Mouse (Mus musculus) thymus, postnatal 4 days (tissue): ENCODE measurements around the gene B3gnt2.

Experiments used
- DNase-seq: peaks from one replicate; pipeline ENCODE4 v3.0.0; 2021

The B3gnt2 gene

DNA sequence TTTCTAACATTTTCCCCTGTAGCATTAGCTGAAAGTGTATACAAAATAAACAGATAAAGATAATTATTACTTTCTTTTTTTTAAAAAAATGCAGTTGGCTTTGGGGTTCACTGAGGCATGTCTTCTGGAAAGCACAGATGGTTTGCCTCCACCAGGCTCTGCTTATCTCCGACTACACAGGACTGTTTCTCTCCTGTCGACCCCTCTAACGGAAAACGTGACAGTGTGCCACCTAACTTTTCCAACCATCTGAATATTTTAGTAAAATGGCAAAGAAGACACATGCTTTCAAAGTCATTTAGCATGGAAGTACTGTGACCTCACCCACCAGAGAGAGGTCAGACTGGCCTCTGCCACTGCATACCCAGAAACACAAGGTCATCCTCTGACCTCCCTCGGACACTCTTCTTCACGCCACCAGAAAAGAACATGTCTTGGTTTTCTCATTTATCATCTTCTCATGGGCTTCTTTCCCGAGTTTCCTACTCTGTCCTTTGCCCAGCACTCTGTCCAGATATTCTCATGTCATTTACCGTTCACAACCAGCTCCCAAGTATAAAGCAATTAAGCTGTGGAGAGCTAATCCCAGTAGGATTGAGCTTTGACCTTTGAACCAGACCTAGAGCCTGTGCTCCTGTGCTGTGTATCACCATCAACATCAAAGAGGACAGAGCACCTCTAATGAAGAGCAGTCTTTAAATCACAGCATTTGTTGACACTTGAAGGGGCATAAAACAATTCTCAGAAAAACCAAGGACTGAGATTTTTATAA, 13.6 kb downstream of the B3gnt2 start:
- no peak for DNase-seq

DNA sequence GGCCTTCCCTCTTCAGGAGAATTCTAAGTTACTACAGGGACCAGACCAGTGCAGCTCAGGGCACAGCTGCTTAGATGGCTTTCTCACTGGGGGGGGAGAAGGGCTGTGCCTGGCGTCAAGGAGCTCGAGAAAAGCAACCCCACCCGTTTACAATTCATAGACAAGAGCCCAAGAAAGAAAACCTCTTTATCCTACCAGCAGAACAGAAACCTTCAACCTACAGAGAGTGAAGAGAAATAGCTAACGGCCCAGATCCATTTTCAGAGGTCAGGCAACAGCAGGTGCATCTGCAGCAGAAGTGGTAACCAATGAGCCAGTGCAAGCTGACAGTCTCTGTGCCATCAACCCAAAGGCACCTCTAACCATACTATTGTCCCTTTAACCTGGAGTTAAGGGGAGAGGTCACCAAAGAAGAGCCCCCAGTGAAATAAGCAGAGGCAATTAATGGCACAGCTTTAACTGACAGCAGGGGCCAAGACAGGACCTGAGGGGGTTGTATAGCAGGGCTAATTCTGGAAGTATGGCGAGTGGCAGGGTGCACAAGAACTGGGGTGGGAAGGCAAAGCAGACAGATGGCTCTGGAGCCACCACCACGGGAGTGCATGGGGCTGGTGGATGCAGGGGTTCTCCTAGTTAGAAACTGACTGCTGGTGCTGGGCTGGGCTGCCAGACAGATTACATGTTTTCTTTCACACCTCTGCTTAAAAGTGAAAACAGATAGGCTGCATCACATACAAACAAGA, 14.5 kb downstream of the B3gnt2 start:
- DNase-seq: peak; percentile 64

DNA sequence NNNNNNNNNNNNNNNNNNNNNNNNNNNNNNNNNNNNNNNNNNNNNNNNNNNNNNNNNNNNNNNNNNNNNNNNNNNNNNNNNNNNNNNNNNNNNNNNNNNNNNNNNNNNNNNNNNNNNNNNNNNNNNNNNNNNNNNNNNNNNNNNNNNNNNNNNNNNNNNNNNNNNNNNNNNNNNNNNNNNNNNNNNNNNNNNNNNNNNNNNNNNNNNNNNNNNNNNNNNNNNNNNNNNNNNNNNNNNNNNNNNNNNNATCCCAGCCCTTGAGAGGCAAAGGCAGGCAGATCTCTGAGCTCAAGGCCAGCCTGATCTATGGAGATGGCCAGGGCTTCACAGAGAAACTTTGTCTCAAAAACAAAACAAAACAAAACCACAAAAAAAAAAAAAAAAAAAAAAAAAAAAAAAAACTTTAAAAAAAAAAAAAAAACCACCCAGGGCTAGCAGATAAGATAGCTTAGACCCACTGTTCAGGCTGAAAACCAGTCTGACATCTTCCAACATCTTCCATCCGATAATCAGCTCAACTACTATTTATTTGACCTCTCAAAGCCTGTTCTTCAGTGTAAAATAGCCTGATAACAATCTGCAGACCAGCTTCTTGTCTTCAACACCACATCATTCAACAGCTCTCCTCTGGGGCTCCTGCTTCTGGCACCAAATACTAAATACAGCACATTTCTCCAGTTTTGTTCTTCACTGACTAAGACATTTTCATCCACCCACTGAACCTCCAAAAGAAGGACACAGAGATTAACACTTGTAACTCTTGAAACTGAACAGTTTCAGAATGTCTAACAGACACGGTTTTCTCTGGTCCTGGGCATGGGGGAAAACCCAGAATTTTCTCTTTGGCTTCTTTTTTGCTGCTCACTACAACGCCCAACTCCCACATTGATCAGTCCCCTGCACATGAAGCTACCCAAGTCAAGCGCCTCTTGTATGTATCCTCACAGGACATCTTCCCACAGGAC, 15.7 kb downstream of the B3gnt2 start:
- no peak for DNase-seq

DNA sequence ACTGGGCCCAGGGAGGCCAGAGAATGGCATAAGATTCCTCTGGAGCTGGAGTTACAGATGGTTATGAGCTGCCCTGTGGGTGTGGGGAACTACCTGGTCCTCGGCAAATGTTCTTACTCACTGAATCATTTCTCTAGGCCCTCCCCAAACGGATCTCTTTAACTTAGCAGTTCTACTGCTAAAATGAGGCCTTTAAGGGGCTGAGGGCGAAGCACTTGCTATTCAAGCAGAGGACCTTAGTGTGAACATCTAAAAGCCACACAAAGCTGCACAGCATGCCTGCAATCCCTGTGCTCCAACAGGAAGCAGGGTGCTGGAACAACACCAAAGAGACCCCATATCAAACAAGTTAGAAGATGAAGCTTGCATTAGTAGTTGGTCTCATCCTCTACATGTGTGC, 21.3 kb downstream of the B3gnt2 start:
- no peak for DNase-seq

DNA sequence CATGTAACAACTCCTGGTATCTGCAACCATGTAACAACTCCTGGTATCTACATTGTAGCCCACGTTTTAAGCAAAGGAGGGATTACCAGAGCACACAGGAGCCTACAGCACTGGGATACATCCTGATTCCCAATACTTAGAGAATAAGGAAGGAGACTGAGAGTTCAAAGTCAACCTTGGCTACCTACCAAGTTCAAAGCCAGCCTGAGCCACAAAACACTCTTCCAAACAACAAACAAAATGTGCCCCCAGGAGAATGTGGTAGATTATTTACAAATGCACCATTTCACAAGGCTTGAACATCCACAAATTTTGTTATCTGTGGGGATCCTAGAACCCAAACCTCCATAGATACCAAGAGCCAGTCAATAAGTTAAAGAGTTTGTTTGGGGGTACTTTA, 22.4 kb downstream of the B3gnt2 start:
- no peak for DNase-seq

DNA sequence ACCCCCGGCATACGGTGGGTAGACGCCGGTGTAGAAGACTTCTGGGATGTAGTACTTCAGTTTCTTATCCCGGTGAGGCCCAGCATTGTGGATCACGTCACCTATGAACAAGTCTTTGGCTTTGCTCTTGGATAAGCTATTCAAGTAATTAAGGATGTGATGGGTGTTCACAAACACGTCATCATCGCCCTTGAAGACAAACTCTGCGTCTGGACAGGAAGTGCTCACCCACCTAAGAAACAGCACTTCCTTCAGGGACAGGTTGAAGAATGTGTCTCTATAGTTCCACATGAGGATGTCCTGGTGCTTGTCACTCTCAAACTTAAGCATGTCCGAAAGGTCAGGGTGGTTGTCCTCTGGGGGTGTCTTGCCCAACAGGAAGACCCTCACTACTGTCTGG, 24.5 kb downstream of the B3gnt2 start:
- DNase-seq: no peak

DNA sequence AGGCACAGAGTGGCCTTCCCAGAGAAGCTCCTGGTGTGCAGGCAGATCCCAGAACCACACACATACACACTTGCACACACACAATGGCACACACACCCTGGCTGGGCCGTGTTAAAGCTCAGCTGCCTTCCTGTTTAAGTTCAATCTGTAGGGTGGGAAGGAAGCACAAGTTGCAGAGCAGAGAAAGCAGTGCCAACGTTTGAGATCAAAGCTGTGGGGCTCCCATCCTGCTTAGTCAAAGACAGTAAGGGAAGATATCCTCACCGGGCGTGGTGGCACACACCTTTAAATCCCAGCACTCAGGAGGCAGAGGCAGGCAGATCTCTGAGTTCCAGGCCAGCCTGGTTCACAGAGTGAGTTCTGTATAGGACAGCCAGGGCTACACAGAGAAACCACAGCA, 28.2 kb downstream of the B3gnt2 start:
- DNase-seq: no peak

DNA sequence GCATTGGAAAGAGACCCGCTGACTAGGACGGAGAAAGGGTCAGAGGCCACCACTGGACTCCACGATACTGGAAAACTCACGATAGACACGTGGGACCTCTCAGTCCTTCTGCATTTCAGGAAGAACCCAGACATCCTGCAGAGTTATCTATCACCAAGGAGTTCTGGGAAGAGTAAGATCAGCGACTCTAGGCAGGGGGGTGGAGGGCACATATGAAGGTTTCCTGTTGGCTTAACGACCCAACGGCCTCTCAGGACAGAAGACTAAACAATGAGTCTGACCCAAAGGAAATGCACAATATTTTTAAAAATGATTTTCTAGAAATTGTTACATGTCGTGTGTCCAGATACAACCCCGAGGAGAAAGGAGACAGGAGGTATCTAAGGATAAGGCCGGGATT, 28.8 kb downstream of the B3gnt2 start:
- no peak for DNase-seq

DNA sequence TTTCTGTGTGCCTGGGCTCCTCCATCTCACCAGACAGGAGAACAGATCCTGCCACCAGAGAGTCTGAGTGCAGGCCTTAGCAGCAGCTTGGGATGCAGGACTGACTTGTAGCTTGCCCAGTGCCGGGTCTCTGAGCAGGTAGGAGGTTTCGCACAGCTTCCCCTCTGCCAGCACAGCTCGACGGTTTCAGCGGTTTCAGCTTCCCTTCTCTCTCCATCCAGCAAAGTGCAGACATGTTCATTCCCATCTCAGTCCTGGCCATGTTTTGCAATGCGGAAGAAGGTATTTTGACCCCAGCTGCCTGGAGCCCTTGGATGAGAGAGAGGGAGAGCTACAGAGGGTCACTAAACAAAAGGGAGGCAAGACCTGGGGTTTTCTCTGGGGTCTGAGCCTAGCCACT, 30.1 kb downstream of the B3gnt2 start:
- DNase-seq: no peak

DNA sequence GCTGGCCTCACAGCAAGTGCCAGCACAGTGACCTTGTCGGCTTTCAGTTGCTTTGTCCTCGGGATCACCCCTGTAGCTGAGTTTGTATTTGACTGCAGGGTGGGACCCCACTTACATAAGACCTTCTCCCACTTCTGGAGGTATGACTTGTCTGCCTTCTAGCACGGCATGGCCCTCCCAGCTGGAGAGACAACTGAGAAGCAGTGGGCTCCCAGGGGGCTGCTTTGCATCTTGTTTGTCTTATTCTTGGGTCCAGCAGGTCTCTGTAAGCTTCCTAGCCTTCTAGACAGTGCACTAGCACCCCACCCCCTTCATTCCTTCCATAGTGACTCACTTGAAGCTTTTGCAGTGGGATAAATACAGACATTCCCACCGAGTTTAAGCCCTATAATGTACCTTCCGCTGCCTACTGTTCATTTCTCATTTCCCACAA, 30.6 kb downstream of the B3gnt2 start:
- DNase-seq: no peak

DNA sequence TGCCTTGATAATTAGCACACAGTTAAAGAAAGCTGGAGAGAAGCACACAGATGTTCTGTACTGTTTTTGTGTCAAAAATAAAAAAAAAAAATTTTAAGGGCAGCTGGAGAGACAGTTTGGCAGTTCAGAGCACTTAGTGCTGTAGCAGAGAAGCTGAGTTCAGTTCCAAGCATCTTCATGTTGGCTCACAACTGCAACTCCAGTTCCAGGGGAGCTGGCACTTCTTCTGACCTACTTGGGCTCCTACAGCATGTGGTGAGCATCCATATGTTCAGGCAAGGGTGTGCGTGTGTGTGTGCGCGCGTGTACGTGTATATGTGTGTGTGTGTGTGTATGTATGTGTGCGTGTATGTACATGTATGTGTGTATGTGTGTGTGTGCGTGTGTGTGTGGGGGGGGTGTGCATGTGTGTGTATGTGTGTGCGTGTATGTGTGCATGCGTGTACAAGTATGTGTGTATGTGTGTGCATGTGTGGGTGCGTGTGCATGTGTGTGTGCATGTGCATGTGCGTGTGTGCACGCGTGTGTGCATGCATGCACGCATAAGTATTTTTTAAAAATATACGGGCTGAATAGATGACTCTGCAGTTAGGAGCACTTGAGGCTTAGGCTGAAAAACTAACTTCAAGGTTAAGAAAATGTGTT, 31.7 kb downstream of the B3gnt2 start:
- DNase-seq: no peak

DNA sequence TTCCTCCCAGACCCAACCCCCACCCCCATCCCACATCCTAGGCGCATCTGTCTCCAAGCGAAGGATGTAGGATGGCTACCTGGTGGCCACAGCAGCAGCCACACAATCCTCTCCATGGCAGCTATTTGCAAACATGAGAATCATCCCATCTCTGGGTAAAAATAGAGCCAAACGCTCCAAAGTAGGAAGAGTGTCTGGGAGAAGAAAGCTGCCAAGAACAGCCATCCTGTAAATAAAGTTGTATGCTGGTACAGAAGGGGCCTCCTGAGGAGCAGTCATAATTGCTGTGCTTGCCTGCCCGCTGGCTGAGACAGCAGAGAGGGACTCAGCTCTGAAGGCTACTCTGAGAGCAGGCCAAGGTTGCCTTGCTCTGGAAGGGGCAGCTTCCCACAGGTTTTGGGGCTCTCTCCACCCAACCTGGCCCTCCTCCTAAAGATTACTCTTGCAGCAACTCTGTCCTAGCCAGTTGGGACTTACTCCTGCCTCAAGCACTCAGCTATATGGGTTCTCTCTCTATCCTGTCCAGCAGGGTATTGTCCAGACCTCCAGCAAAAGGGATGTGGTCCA, 33.2 kb downstream of the B3gnt2 start:
- DNase-seq: no peak

DNA sequence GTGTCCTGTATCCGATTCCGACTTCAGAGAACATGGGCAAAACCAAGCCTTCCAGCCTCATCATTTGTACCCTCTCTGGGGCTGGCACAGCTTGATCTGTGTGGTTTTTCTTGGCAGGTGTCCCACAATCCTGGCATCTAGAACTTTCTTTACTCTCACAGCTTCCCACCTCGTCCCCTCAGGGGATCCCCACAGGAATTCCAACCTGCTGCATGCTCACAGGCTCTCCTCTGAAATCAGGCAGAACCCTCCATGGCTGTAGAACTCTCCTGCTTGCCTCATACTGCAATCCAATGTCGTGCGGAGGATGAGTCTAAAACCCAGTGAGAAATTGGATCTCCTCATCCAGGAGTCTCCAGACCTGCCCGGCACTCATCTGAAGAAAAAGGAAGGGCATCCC, 34.1 kb downstream of the B3gnt2 start:
- DNase-seq: no peak

DNA sequence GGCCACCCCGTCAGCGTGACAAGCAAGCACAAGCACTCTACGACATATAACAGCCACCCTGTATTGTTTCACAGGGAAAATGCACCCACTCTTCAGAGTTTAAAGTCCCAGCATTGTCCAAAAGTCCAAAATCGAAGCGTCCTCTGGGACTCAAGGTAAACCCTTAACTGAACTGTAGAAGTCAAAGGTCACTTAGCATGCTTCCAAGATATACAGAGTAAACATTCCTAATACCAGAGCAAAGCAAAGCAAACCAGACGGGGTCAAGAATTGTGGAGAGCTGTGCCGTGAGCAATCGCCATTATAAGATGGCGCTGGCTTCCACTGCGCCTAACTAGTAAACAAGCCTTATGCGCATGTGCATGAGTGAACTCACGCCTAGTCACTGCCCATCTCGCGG, 34.7 kb downstream of the B3gnt2 start:
- DNase-seq: no peak

DNA sequence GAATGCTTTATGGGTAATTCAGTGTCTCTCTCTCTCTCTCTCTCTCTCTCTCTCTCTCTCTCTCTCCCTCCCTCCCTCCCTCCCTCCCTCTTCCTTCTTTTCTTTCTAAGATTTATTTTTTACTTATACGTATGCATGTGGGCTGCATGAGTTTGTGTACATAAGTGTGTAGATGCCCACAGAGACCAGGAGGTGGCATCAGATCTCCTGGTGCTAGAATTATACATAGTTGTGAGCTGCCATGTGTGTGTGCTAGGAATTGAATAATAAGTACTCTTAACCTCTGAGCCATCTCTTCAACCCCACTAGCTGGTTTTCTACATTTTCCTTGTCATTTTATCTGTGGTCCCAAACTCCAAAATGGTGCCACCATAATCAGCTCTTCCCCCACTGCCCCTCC, 35.2 kb downstream of the B3gnt2 start:
- no peak for DNase-seq

DNA sequence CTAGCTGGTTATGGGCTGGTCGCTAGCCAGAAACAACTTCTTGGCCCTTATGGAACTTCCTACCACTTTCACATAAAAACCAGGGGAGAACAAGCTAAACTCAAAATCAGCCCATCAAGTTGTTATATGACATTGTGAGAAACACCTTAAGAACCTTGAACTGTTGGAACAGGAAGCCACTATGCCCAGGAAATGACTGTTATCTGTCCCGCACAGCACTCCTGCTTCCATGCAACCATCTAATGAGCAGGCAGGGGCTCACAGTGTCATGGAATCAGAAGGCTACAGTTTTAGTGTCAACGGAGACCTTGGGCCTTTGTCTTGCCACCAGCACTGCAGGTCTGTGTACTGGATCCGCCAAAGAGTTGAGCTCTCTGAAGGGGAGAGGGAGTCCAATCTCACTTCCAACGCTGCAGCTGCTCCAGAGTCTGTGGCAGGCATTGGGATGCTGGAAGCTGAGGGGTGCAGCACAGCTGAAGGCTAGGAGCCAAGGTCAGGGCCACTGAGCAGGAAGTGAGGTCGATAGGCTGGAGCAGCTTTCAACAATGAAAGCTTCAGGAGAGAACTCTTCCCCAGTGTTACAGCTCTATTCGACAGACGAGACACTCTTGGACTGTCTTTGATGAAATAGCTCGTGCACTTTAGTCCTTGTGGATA, 36.6 kb downstream of the B3gnt2 start:
- no peak for DNase-seq

DNA sequence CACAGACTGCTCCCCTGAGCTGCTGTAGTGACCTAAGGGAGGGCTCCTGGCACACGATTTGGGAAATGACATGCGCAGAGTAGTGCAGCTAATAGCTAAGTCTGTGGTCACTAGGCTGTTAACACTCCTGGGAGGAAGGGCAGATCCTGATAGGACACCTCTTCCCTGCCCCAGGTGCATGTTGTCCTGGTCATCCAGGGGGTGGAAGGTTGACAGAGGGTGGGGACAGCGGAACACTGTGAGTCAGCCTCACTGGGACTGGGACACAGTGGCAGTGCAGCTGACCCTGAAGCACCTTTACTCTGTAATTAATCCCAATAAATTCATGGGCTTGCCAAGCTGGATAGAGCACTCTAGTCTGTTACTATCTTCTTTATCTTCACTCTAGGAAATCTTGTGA, 39.5 kb downstream of the B3gnt2 start:
- DNase-seq: no peak

DNA sequence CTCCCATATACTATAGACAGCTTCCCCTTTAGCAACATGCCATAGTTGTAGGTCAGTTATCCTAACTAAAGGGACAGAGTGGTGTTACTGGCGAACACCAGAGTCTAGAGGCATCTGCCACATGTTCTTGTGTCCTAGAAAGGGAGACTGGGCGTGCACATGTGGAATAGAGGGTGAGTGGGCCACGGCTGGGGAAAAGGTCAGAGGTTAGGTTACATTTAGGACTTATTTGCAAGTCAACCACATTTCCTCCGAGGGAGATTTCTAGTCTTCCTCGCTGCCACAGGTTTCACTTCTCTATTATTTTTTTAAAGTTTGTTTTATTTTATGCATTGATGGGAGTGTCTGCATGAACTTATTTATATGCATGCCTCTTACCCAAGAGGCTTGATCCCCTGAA, 42.4 kb downstream of the B3gnt2 start:
- DNase-seq: no peak

DNA sequence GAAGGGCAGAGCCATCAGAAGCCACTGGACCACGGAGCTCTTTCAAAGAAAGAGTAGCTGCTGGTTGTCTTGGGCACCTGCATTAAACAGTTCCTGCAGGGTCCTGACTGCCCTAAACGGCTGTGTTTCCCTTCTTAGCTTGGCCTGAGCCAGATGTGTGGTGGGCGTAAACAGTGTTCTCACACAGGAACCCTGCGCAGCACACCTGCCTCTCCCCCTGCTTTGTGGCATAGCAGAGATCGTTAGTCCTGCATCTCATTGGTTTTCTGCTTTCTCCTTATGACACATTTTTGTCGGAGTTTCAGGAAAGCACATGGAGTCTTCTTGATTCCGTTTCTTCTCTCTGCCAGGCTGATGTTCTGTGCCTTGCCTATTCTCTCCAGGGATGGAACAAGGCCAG, 44.9 kb downstream of the B3gnt2 start:
- peak; percentile 70 for DNase-seq

DNA sequence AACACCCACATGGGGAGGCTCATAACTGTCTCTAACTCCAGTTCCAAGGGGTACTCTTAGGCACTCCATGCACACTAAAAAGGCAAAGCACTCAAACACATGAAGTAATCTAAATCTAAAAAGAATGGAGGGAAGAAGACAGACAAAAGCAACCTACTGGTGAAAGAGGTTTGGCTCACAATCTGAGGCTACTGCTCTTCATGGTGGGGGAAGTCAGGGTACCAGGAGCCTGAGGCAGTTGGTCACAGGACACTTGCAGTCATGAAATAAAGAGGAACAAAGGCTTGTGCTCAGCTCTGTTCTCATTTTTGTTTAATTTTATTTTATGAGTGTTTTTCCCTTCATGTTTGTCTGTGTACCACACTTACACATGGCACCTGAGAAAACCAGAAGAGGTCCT, 45.6 kb downstream of the B3gnt2 start:
- no peak for DNase-seq

DNA sequence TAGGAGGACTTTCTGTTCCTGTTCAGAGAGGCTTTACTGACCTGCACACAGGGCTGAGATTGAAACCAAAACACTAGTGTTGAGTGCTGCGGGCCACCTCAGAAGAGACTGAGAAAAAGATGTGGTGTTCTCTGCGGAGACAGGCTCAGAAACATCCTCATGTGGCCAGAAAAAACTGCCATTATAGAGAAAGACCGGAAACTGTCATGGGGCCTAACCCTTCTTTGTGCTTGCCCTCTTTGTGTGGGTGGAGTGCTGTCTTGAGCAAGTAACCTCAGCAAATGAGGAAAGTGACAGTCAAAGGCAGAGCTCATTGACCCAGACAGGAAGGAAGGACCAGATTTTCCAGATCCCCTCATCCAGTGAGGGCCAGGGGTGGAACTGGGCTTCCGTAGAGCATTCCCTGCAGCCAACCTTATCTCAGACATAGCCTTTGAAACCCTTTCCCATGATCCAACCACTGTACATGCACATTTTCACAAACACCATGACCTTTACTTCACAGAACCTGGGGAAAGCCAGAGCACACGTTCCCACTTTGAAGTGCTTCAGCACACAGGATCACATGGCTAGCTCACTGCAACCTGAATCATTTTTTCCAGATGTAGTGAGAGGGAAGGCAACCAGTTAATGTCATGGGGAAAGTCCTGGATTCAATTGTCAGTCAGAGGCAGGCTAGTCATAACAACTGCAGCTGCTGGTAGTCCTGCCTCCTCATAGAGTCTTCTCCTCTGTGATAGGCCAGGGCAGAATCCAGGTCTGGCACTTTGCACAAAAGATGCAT, 46.6 kb downstream of the B3gnt2 start:
- DNase-seq: no peak
